Mouse (Mus musculus) MEL-GATA-1-ER (cell line): ENCODE results near the gene Gba.
"Not testable (repeated sequence)": the region's sequence is repeated elsewhere in the genome, so short reads cannot be mapped to it uniquely, and the experiment has no call there.

Experiments
- DNase-seq: peaks from one replicate; pipeline ENCODE4 v3.0.0-alpha.2; 2012; ENCODE audit warnings: low read depth; ENCODE audit errors: extremely low read depth

The Gba gene

DNA sequence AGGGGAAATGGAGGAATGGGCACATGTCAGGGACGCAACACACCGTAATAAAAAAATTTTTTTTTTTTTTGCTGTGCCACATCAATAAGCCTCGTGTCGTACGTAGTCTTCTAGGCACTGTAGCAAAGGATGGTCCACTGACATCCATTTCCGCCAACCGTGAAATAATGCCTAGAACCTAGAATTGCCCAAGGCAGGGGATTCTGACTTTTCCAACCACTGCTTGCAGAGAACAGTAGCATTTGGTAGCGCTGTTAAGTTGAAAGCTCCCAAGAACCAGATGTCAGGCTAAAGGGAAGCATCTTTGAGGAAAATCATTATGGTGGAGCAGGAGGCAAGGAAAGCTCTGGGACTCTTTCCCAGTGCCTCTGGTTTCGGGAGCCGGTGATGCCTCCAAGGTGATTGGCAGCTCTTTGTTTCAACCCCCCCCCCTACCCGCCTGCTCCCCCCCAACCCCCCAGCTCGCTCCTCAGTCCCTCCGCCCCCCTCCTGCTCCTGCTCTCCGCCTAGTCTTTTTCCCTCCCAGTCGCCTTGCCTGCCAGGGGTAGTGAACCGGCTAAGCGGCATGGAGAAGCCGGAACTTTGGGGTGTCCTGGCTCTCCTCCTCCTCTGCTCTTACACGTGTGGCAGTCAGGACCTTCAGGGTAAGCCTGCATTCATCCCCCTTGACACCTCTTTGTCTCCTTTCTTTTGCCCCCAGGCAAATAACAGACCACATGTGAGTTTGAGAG lies 12.1 kb downstream of the Gba start, which contains the start of gene Thbs3:
TSS of gene Thbs3 (plus strand) at position 500 of the 731 bp plus-strand sequence.
- DNase-seq: no peak

DNA sequence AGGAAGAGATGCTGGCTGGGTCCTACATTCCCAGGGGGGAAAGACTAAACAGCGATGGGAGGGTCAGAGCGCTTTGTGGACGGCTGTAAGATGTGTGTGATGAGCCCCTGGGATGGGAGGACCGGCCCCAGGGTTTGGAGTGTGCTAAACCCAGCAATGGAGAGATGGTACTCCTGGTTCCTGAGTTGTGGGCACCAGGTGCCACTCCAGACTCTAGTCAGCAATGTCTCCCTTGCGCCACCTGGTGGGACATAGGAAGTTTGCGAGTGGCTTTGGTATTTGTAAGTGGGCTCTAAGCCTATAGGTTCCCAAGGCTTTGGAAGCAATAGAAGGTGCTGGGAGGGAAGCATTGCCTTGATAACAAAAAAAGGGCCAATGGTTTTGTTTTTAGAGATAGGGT lies 13.1 kb downstream of the Gba start:
- peak; percentile 87 for DNase-seq

DNA sequence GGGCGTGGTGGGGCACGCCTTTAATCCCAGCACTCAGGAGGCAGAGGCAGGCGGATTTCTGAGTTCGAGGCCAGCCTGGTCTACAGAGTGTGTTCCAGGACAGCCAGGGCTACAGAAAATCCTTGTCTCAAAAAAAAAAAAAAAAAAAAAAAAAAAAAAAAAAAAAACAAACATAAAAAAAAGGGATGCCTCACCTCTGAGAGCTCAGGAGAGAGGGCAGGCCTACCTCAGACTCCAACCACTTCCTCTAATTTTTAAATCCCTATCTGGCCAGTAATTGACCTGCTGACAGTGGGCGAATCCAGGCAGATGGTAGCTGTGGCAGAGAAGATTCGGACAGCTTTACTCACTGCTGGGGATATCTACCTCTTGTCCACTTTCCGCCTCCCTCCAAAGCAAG lies 13.7 kb downstream of the Gba start:
- not testable (repeated sequence) for DNase-seq

DNA sequence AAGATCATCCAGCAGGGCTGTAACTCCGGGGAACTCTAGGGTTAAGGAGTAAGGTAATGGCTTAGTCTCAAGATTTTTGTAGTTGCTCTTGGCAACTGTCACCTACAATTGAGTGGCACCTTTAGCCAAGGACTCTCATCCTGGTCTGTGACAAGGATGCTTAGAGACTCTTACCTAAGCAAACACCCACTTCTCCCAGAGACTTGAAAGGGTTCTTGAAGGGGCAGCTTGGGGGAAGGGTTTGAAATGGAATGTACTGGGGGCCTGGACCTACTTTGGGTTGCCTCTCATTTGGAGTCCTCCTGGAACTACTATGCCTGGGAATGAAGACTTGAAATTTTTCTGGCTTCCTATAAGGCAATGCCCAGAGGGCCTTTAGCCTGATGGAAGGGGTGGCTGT lies 15.5 kb downstream of the Gba start:
- no peak for DNase-seq

DNA sequence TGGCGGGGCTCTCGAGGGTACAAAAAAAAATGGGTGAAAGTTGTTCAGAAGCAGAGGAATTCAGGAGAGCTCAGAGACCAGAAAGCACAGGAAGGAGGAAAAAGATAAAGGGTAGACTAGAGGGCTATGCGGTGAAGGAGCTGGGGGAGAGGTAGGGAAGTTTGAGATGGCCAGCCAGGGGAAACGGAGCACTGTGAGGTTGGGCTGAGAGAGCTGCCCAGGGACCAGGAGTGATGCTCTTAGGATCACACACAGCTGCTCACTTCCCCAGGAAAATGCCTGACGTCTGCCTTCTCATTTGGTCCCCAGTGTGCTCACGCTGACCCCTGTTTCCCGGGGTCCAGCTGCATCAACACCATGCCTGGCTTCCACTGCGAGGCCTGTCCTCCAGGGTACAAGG lies 16.8 kb downstream of the Gba start:
- DNase-seq: no peak

DNA sequence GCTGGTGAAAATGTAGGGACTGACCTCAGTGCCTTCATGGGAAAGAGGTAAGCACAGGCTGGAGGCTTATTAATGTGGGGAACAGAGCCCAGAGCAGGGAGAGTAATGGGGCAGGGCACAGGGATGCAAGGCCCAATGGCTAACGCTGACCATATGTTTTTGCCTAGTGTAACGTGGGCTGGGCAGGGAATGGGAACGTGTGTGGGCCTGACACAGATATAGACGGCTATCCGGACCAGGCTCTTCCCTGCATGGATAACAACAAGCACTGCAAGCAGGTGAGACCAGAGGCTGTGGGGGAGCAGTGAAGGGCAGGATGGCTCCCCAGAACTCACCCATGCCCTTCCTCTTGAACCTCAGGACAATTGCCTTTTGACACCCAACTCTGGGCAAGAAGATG lies 18.4 kb downstream of the Gba start:
- DNase-seq: no peak

DNA sequence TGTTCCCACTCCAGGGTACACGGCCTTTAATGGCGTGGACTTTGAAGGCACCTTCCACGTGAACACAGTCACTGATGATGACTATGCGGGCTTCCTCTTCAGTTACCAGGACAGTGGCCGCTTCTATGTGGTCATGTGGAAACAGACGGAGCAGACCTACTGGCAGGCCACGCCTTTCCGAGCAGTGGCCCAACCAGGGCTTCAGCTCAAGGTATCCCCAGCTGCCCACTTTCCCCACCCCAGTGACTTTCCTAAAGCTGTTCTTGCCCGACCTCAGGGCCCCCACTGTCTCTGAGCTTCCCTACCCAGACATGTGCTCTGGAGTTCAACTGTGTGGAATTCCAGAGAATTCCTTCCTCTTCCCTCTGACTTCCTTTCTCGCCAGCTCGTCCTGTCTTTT lies 22.1 kb downstream of the Gba start:
- no peak for DNase-seq

DNA sequence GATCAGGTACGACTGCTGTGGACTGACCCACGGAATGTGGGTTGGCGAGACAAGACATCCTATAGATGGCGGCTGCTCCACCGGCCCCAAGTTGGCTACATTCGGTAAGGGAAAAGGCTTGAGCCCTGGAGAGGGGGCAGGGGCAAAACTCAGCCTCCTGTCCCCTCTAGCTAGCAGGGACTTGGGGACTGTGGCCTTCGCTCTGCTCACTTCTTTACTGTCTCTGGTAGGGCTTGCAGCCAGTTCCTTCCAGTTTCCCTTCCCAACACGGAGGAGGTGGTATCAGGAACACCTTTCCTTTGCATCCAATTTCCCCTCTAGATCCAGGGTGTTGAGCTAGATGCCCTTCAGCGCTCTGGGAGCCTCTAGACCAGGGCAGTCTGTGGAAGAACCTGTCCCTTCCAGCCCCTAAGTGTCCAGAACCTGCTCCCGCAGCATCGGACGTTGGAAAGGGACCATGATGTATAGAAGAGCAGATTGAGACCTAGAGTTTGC lies 22.6 kb downstream of the Gba start:
- DNase-seq: no peak

DNA sequence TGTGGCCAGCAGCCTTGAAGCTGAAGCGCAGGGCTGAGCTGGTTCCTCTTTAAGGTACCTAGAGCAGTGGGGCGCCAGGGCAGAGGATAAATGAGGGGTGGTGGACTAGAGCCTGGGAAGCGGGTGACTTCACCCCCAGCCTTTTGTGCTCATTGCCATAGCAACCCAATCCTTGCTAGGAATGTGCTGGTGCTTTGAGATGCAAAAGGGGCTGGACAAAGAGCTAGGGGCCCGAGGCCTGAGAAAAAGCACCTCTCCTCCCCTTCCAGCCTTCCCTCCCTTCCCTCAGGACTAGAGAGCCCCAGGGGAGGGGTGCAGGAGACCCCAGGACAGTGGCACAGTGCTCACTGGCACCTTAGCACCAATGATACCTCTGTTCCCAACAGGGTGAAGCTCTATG lies 23.2 kb downstream of the Gba start:
- DNase-seq: no peak

DNA sequence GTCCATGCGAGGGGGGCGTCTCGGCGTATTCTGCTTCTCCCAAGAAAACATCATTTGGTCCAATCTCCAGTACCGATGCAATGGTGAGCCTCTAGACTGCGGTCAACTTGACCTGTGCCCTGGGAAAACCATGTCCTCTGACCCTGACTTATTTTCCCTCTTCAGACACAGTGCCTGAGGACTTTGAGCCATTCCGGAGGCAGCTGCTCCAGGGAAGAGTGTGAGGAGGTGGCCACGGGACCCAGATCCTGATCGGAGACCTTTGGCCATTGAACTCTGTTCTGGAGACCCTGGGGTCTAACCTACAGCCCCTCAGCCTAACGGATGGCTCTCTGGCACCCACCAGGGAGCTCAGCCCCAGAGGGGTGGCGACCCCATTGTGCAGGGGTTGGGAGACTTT lies 23.6 kb downstream of the Gba start:
- no peak for DNase-seq

DNA sequence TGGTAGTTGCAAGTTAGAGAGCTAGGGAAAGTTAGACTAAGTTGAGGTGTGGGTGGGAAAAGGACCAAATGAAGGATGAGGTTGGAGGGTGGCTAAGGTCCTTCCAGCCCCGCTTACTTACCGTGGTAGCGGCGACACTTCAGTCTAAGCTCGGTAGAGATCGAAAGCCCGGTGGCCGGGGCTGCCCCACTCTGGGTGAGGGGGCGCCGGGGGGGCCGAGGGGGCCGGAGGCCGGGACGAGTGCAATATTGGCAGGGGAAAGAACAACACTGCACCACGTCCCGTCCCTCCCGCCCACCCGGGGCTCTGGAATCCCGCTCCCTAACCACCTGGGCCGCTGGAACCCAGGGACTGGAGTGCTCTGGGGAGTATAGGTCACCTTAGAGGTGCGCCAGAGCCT lies 24.2 kb downstream of the Gba start, which contains the start of gene Mtx1:
TSS of gene Mtx1 (minus strand) at position 189 of the 400 bp plus-strand sequence.
- DNase-seq: no peak

DNA sequence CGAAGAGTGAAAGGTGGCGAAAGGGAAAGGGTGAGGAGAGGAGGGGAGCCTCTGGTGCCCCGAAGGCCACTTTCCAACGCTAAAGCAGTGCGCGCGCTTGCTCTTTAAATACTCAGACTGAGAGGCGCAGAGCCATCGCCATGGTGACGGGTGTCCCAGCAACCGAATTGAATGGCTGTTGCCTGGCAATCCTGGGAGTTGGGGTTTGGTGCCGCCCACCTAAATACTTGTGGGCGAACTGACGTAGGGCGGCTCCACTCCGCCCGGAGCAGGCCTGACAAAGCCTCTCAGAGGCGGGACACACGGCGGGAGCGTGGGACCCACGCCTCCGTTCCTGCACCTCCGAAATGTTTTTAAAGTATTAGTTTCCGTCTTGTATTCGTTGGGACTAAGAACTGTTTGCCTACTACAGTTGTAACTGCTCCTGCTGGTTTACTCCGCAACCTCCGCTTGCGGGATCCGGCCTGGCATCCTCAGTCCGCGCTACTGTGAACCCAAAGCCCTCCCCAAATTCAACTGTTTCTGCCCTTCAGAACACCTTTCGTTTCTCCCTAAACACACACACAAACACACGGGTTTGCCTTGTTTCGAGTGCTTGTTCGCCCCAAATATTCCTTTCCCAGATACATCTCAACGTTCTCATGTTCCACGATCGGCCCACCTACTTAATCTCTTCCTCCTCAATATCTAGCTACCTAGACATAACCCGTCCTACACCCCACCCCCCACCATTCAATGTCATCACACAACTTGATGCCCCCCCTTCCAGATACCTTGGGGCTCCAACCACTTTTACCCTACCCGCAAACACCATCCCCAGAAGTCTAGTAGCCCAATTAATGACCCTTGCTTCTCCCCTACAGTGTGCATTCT lies 24.8 kb downstream of the Gba start:
- no peak for DNase-seq

DNA sequence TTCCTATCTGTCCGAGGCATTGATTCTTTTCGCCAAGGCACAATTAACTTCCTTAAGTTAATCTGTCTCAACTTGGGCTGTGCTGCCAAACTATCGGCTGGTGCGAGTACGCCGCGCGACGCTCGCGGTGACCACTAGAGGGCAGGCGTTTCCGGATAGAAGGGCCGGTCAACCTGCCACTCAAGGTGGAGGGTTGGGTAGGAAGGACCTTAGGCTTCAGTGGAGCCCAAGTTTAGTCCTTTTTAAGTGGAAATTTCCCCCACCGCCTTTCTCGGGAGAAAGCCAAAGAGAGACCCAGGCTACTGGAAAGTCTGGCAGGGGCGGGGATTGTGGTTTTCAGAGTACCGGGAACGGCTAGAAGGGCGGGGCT lies 25.4 kb downstream of the Gba start:
- peak; percentile 69 for DNase-seq

DNA sequence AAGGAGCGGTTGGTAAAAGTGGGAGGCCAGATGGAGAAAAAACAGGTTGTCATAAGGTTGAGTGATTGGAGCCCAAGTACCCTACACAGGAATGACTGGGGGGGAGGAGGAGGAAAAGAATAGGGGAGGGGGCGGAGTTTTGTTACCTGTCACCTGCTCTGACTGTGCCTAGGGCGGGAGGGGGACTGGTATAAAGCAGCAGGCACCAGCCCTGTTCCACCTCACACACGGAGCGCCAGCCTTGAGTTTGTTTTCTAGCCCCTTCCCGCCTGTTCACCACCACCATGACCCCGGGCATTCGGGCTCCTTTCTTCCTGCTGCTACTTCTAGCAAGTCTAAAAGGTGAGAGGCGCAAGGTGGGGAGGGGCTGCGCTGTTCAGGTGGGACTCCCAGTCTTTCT lies 26.1 kb downstream of the Gba start, which contains the start of gene Muc1:
TSS of gene Muc1 (plus strand) at position 222 of the 400 bp plus-strand sequence.
- no peak for DNase-seq

DNA sequence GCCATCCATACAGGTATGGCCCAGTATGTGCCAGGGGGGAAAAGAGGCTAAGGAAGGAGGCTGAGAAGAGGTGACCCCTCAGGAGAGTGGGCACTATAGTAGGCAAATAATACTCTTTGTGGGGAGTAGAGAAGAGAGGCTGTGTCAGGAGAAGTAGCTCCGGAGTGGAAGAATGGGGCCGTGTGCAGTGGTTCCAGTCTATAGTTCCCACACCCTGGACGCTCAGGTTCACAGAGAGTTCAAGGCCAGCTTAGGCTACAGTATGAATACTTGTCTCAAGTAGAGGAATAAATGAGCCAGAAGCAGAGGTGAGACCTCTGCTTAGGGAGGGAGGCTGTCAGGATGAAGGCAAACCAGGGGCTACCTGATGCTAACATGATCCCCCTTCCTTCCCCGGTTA lies 26.5 kb downstream of the Gba start:
- DNase-seq: no peak

DNA sequence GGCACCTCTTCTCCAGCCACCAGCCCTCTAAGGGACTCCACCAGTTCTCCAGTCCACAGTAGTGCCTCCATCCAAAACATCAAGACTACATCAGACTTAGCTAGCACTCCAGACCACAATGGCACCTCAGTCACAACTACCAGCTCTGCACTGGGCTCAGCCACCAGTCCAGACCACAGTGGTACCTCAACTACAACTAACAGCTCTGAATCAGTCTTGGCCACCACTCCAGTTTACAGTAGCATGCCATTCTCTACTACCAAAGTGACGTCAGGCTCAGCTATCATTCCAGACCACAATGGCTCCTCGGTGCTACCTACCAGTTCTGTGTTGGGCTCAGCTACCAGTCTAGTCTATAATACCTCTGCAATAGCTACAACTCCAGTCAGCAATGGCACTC lies 27.8 kb downstream of the Gba start:
- DNase-seq: no peak

DNA sequence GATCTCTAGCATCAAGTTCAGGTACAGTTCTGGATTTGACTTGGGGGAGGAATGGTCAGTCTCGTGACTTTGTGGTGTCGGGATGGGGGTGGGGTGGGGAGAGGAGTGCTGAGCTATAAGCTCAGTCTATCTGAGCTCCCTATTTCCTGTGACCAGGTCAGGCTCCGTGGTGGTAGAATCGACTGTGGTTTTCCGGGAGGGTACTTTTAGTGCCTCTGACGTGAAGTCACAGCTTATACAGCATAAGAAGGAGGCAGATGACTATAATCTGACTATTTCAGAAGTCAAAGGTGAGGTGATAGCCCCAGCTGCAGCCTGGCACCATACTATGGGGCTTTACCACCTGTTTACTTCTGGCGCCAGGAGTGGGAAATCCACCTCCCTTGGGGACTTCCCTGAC lies 28.6 kb downstream of the Gba start:
- no peak for DNase-seq

DNA sequence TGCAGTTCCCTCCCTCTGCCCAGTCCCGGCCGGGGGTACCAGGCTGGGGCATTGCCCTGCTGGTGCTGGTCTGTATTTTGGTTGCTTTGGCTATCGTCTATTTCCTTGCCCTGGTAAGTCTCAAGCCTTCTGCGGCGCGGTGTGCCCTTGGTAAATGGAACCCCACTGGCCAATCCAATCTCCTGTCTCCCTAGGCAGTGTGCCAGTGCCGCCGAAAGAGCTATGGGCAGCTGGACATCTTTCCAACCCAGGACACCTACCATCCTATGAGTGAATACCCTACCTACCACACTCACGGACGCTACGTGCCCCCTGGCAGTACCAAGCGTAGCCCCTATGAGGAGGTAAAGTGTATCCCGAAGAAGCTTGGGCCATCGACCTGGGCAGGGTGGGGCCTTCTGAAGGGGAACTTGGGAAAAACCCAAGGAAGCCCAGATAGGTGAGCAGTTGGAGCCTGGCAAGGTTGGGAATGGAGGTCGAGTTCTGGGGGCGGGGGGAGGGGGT lies 29.1 kb downstream of the Gba start:
- no peak for DNase-seq

DNA sequence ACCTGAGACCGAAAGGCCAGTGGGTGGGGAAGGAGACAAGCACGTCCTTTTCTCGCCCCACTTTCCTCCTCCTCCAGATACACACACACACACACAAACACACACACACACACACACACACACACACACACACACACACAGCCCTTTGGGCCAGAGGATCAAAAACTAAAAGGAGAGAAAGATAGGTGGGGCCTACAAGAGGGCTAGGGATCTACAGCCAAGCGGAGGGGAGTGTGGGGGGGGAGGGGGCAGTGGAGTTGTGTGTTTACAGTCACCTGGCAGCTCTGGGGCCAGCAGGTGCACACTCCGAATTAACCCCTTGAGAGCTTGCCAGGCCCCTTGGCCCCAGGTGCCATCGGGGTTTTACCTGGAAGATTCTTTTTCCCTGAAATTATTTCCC lies 29.9 kb downstream of the Gba start:
- DNase-seq: no peak

DNA sequence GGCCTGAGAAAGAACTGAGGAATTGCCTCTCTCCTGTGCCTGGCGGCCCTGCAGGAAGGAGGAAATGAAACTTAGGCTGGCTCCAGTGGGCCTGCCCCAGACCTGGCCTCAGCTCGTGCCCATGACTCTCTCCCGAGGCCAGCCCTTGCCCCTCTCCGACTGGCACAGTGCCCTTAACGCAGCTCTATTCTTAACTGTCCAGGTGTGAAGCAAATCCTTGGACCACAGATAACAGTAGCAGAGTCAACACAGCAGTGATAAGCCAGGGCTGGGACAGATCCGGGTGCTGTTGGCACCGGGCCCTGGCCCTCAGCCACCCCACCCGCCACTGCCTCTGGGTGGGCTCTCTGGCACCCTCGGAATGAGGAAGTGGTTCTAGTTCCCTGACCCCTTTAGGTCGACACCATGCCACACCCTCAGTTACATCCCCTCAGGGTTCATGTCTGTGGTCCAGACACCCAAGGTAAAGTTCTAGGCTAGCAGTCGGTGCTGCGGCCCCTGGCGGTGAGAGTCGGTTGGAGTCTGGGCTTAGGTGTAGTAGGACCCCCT lies 30.9 kb downstream of the Gba start:
- no peak for DNase-seq

DNA sequence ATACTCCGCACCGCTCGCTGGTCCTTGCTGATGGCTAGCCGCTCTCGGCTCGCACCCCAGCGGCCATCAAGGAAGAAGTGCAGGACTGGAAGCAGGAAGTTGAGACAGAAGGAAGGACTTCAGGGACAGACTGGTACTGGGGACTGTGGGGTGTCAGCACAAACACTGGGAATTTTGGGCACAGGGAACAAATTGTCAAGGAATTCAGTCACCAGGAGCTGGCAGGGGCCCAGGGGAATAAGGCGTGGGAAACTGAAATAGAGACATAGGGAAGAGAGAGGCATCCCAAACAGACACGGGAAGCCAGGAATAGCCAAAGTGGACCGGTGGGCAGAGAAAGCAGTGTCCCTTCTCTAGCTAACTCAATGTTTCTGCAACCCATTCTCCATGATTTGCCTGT lies 33.8 kb downstream of the Gba start:
- no peak for DNase-seq

DNA sequence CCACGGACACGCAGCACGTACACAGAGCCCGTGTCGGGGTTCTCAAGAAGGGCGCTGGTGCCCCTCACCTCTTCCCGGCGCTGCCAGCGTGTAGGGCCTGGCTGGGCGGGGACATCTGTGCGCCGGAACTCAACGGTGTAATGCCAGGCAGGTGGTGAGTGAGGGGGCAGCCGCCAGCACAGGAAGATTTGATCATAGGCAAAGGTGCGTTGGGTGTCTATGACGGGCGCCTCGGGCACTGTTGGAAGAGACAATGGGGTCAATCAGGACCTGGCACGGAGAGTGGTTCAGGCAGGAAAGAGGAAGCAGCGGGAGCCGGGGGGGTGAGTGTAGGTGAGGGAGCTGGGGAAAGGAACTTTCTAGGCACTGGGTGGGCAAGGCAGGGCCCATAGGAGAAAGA lies 35.0 kb downstream of the Gba start:
- DNase-seq: no peak
